Mouse (Mus musculus) spleen, postnatal 4 days (tissue): Measurements from ENCODE around the gene Gm7735.
"Not testable (repeated sequence)": the region's sequence is repeated elsewhere in the genome, so short reads cannot be mapped to it uniquely, and the experiment has no call there.

Experiments
- DNase-seq, 2 experiments: peaks; one replicate each; pipeline ENCODE4 v3.0.0; 2022; ENCODE audit warnings: low spot score in 2 of 2

The Gm7735 gene

DNA sequence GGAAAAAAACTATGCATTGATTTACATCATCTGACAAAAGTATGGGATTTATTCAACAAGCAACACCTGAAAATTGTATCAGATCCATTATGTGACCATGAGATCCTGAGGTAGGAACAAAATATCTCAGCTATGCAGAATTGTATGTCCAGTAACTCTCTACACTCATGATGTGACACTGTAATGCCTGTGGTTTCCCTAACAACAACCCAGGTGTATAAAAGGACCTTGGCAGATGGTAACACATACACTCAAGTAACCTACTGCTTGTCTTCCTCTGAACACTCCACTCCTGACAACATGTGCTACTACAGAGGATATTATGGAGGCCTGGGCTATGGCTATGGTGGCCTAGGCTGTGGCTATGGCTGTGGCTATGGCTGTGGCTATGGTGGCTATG is at the start of gene Gm7735:
TSS of gene Gm7735 (plus strand) at position 301 of the 400 bp plus-strand sequence.
- not testable (repeated sequence) for DNase-seq

DNA sequence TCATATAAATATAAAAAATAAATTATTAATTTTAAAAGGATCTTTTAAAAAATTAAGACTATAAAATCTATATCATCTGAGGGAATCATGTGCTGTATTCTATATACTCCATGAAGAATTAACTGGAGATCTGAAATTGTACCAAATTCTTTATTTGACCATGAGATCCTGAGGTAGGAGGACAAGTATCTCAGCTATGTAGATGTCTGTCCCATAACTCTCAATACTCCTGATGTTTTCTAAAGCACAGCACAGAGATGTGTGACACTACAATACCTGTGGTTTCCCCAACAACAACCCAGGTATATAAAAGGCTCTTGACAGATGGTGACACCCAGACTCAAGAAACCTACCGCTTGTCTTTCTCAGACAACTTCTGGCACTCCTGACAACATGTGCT is 28.7 kb upstream of the Gm7735 start, which contains the start of gene Gm6358:
TSS of gene Gm6358 (plus strand) at position 301 of the 400 bp plus-strand sequence.
- no peak for DNase-seq

DNA sequence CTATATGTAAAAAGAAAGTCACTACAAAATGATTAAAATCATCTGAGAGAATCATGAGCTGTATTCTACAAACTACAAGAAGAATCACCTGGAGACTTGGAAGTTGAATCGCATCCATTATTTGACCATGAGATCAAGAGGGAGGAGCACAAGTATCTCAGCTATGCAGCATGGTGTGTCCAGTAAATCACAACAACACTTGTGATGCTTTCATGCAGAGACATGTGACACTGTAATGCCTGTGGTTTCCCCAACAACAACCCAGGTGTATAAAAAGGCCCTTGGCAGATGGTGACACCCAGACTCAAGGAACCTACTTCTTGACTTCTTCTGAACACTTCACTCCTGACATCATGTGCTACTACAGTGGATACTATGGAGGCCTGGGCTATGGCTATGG is 18.5 kb upstream of the Gm7735 start, which contains the start of gene Gm10061:
TSS of gene Gm10061 (plus strand) at position 301 of the 400 bp plus-strand sequence.
- no peak for DNase-seq

DNA sequence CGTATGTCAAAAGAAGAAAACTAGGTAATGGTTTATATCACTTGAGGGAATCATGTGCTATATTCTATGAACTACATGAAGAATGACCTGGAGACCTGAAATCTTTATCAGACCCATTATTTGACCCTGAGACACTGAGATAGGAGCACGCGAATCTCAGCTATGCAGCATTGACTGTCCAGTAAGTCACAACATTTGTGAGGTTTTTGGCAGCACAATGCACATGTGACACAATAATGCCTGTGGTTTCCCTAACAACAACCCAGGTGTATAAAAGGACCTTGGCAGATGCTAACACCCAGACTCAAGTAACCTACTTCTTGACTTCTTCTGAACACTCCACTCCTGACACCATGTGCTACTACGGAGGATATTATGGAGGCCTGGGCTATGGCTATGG is 11.6 kb upstream of the Gm7735 start, which contains the start of gene Gm9789:
TSS of gene Gm9789 (plus strand) at position 301 of the 400 bp plus-strand sequence.
- no peak for DNase-seq

DNA sequence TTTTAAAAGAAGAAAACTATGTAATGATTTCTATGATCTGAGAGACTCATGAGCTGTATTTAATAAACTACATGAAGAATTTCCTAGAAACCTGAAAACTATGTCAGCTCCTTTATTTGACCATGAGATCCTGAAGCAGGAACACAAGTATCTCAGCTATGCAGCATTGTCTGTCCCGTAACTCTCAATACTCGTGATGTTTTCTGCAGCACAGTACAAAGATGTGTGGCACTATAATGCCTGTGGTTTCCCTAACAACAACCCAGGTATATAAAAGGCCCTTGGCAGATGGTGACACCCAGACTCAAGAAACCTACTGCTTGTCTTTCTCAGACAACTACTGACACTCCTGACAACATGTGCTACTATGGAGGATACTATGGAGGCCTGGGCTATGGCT is 5.1 kb downstream of the Gm7735 start, which contains the start of gene 1110057P08Rik:
TSS of gene 1110057P08Rik (plus strand) at position 301 of the 400 bp plus-strand sequence.
- no peak for DNase-seq

DNA sequence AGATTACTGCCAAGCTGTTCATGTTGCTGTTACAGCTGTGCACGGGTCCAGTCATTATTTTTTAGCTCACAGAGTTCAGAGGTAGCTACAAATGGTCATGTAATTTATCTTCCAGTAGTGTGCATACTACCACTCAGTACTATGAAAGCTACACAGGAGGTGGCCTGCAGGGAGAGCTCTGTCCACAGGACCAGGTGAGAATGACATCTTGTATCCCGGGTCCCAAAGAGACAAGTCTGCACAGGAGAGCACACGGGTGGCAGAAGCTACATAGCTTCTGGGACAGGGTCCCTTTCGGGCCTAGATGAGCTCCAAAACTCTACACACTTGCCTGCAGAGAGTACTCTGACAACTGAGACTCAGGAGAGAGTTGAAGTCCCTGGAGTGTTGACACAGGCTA is 19.3 kb downstream of the Gm7735 start:
- no peak for DNase-seq

DNA sequence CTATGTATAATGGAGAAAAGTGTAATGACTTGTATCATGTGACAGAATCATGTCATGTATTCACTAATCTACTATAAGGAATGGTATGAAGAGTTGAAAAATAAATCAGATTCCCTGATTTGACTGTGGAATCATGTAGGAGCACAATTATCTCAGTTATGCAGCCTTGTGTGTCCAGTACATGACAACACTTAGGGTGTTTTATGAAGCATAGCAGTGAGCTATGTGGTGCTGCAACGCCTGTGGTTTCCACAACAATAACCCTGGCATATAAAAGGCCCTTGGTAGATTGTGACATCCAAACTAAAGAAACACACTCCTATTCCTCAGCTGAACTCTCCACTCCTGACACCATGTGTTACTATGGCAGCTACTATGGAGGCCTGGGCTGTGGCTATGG is 36.3 kb downstream of the Gm7735 start, which contains the start of gene Krtap20-2:
TSS of gene Krtap20-2 (plus strand) at position 301 of the 400 bp plus-strand sequence.
- no peak for DNase-seq
